Mouse (Mus musculus) left cerebral cortex, adult 2 months (tissue): ENCODE measurements around the gene Kcnip2. TPM values are rescaled to one million over a fixed set of nuclear protein-coding genes. Genes with fewer than 3 reads are reported as not detected.
"Not testable (repeated sequence)": the region's sequence is repeated elsewhere in the genome, so short reads cannot be mapped to it uniquely, and the experiment has no call there.

ENCODE experiments used
- DNase-seq, 2 experiments: peaks; one replicate each; pipeline ENCODE4 v3.0.0; 2021 to 2022; ENCODE audit warnings: low spot score in 2 of 2, mixed read lengths in 1 of 2; ENCODE audit errors: extremely low spot score in 1 of 2
- H3K27ac ChIP-seq: fragments of 200-600 bp; 2 replicates; pipeline ENCODE4 v1.8.1; 2022
- H3K4me3 ChIP-seq: fragments of 200-600 bp; 2 replicates; pipeline ENCODE4 v1.8.1; 2022
- CTCF ChIP-seq: fragments of 200-600 bp; IDR thresholded peaks from 2 replicates; pipeline ENCODE4 v1.8.1; 2022; ENCODE audit warnings: antibody characterized with exemption, mild to moderate bottlenecking, moderate library complexity
- intact Hi-C: fragments of 180-260 bp; cut with DNase I; formaldehyde crosslinking; loops from one replicate; pipeline ENCODE4 v1.15.1; 2025
- total RNA-seq, 2 experiments: library from RNA; stranded (reverse); gene quantifications; 2 replicates each; pipeline ENCODE4 v1.2.3; 2021

Gene Kcnip2
- total RNA-seq, 2 experiments from 2014 or later, result 142 to 170 TPM

GRCm38 (mm10) chr19:45811028-45811674 lies 4.7 kb downstream of the Kcnip2 start:
- H3K27ac ChIP-seq, result no peak overlapping the region
- intact Hi-C loops, result no loop called here
- no peak for DNase-seq
- H3K4me3 ChIP-seq, result no peak overlapping the region
- no peak for TF ChIP-seq CTCF

- Histone ChIP-seq H3K4me3 (no peak overlapping the region), H3K27ac (no peak overlapping the region)
- no peak for TF ChIP-seq CTCF
- intact Hi-C loops, result no loop called here
- no peak for DNase-seq
Measured at GRCm38 (mm10) chr19:45807732-45808131, 8.1 kb downstream of the Kcnip2 start.

- H3K27ac ChIP-seq, DNase-seq, H3K4me3 ChIP-seq, intact Hi-C loops: not testable (repeated sequence)
Measured at GRCm38 (mm10) chr19:45805817-45806216, 10.0 kb downstream of the Kcnip2 start.

- no peak overlapping the region for H3K4me3 ChIP-seq
- intact Hi-C loops, result no loop called here
- peak; percentile 76 for TF ChIP-seq CTCF
- DNase-seq, result no peak
- no peak overlapping the region for H3K27ac ChIP-seq
Measured at GRCm38 (mm10) chr19:45804593-45805368, 11.1 kb downstream of the Kcnip2 start.

GRCm38 (mm10) chr19:45803408-45803807 lies 12.5 kb downstream of the Kcnip2 start:
- intact Hi-C loops, result no loop called here
- Histone ChIP-seq H3K27ac (no peak overlapping the region), H3K4me3 (no peak overlapping the region)
- TF ChIP-seq CTCF, result no peak
- no peak for DNase-seq

- no peak for DNase-seq
- intact Hi-C loops, result no loop called here
- TF ChIP-seq CTCF, result no peak
- Histone ChIP-seq H3K4me3 (no peak overlapping the region), H3K27ac (no peak overlapping the region)
Measured at GRCm38 (mm10) chr19:45802702-45803101, 13.2 kb downstream of the Kcnip2 start.

- no peak for TF ChIP-seq CTCF
- intact Hi-C loops, result no loop called here
- no peak for DNase-seq
- Histone ChIP-seq H3K27ac (no peak overlapping the region), H3K4me3 (no peak overlapping the region)
Measured at GRCm38 (mm10) chr19:45796879-45797278, 19.0 kb downstream of the Kcnip2 start.

GRCm38 (mm10) chr19:45796061-45796556 lies 19.8 kb downstream of the Kcnip2 start:
- no peak overlapping the region for H3K4me3 ChIP-seq
- H3K27ac ChIP-seq, result no peak overlapping the region
- TF ChIP-seq CTCF, result no peak
- intact Hi-C loops, result no loop called here
- DNase-seq, result no peak

GRCm38 (mm10) chr19:45795406-45795944 lies 20.4 kb downstream of the Kcnip2 start:
- DNase-seq, result no peak
- intact Hi-C loops, result no loop called here
- H3K27ac ChIP-seq, result no peak overlapping the region
- H3K4me3 ChIP-seq, result no peak overlapping the region
- TF ChIP-seq CTCF, result no peak

GRCm38 (mm10) chr19:45794718-45795117 lies 21.1 kb downstream of the Kcnip2 start:
- no peak for TF ChIP-seq CTCF
- H3K27ac ChIP-seq, result no peak overlapping the region
- H3K4me3 ChIP-seq, result no peak overlapping the region
- DNase-seq, result no peak
- intact Hi-C loops, result no loop called here

- no peak for TF ChIP-seq CTCF
- DNase-seq, result no peak
- no peak overlapping the region for H3K27ac ChIP-seq
- intact Hi-C loops, result no loop called here
- H3K4me3 ChIP-seq, result no peak overlapping the region
Measured at GRCm38 (mm10) chr19:45792404-45792803, 23.5 kb downstream of the Kcnip2 start.
